Mouse (Mus musculus) MEL (cell line): ENCODE data around the gene Sirt3. TPM values are rescaled to one million over a fixed set of nuclear protein-coding genes. Genes with fewer than 3 reads are reported as not detected.

Experiments
- DNase-seq: peaks from one replicate; pipeline ENCODE4 v3.0.0; 2011; ENCODE audit warnings: low read depth, low spot score
- H3K27ac ChIP-seq: 2 replicates; pipeline ENCODE4 v1.5.1; 2012; ENCODE audit warnings: low read depth, mild to moderate bottlenecking, control low read depth, low read length, moderate library complexity; ENCODE audit not compliant: control insufficient read depth
- H3K27me3 ChIP-seq, 2 experiments: fragments of 150-350 bp in 1 of 2; sonication (generic) in 1 of 2; 2 replicates each; pipeline ENCODE4 v1.6.1; 2012; ENCODE audit warnings: low read length in 2 of 2, mild to moderate bottlenecking in 2 of 2, improper control_type of control experiment in 1 of 2, moderate library complexity in 1 of 2; ENCODE audit not compliant: insufficient read depth in 2 of 2, control insufficient read depth in 1 of 2
- H3K36me3 ChIP-seq, 2 experiments: 2 replicates each; pipeline ENCODE4 v1.6.1; 2012 to 2014; ENCODE audit warnings: low read length in 2 of 2, improper control_type of control experiment in 1 of 2, inconsistent platforms in 1 of 2, mild to moderate bottlenecking in 1 of 2; ENCODE audit not compliant: insufficient read depth in 2 of 2, control insufficient read depth in 1 of 2
- H3K4me1 ChIP-seq, 2 experiments: fragments of 150-350 bp in 1 of 2; sonication (generic) in 1 of 2; 2 replicates each; pipeline ENCODE4 v1.6.1; 2012; ENCODE audit warnings: low read length in 2 of 2, improper control_type of control experiment in 1 of 2, mild to moderate bottlenecking in 1 of 2; ENCODE audit not compliant: insufficient read depth in 2 of 2, control insufficient read depth in 1 of 2
- H3K4me3 ChIP-seq, 2 experiments: fragments of 150-350 bp in 1 of 2; sonication (generic) in 1 of 2; 2 replicates each; pipeline ENCODE4 v1.5.1; 2012; ENCODE audit warnings: low read depth in 2 of 2, low read length in 2 of 2, mild to moderate bottlenecking in 2 of 2, moderate library complexity in 2 of 2, control low read depth in 1 of 2, improper control_type of control experiment in 1 of 2; ENCODE audit not compliant: control insufficient read depth in 1 of 2, insufficient read depth in 1 of 2
- H3K79me2 ChIP-seq: 2 replicates; pipeline ENCODE4 v1.6.1; 2012; ENCODE audit warnings: mild to moderate bottlenecking, low read length, moderate library complexity; ENCODE audit not compliant: control insufficient read depth, poor library complexity, insufficient read depth
- H3K9ac ChIP-seq: 2 replicates; pipeline ENCODE4 v1.6.1; 2012; ENCODE audit warnings: low read depth, mild to moderate bottlenecking, control low read depth, low read length, moderate library complexity; ENCODE audit not compliant: control insufficient read depth, poor library complexity, severe bottlenecking
- H3K9me3 ChIP-seq: fragments of 150-350 bp; sonication (generic); replicated peaks from 2 replicates; pipeline ENCODE4 v1.6.1; 2012; ENCODE audit warnings: mild to moderate bottlenecking, low read length, improper control_type of control experiment, moderate library complexity; ENCODE audit not compliant: insufficient read depth
- BHLHE40 ChIP-seq: IDR thresholded peaks from 2 replicates; pipeline ENCODE4 v1.6.1; 2012; ENCODE audit warnings: low read depth, mild to moderate bottlenecking, inconsistent platforms, low read length, improper control_type of control experiment, borderline replicate concordance
- CHD1 ChIP-seq: IDR thresholded peaks from 2 replicates; pipeline ENCODE4 v1.6.1; 2012; ENCODE audit warnings: low read depth, mild to moderate bottlenecking, inconsistent platforms, low read length, improper control_type of control experiment
- CTCF ChIP-seq, 3 experiments: IDR thresholded peaks in 2 of 3; conservative IDR thresholded peaks in 1 of 3; 2 replicates each; pipeline ENCODE4 v1.5.1; 2011 to 2012; ENCODE audit warnings: low read length in 3 of 3, low read depth in 2 of 3, mild to moderate bottlenecking in 2 of 3, improper control_type of control experiment in 1 of 3, inconsistent platforms in 1 of 3, mixed read lengths in 1 of 3, moderate library complexity in 1 of 3; ENCODE audit not compliant: control insufficient read depth in 1 of 3, insufficient read depth in 1 of 3, poor library complexity in 1 of 3, severe bottlenecking in 1 of 3
- E2F4 ChIP-seq: IDR thresholded peaks from 2 replicates; pipeline ENCODE4 v1.6.1; 2011; ENCODE audit warnings: low read depth, low read length, improper control_type of control experiment, borderline replicate concordance
- ELF1 ChIP-seq: IDR thresholded peaks from 2 replicates; pipeline ENCODE4 v1.6.1; 2014; ENCODE audit warnings: low read depth, mild to moderate bottlenecking, inconsistent platforms, low read length, improper control_type of control experiment, moderate library complexity
- GABPA ChIP-seq: IDR thresholded peaks from 2 replicates; pipeline ENCODE4 v1.6.1; 2012; ENCODE audit warnings: low read depth, mild to moderate bottlenecking, inconsistent platforms, low read length, improper control_type of control experiment, moderate library complexity
- HCFC1 ChIP-seq: IDR thresholded peaks from 2 replicates; pipeline ENCODE4 v1.6.1; 2012; ENCODE audit warnings: low read depth, mild to moderate bottlenecking, inconsistent platforms, low read length, improper control_type of control experiment, moderate library complexity
- MAFK ChIP-seq: IDR thresholded peaks from 2 replicates; pipeline ENCODE4 v1.6.1; 2011; ENCODE audit warnings: low read depth, mild to moderate bottlenecking, low read length, improper control_type of control experiment, borderline replicate concordance
- MAX ChIP-seq: IDR thresholded peaks from 2 replicates; pipeline ENCODE4 v1.6.1; 2011; ENCODE audit warnings: low read length, improper control_type of control experiment
- MEF2A ChIP-seq: IDR thresholded peaks from 2 replicates; pipeline ENCODE4 v1.6.1; 2014; ENCODE audit warnings: low read depth, mild to moderate bottlenecking, inconsistent platforms, low read length, improper control_type of control experiment; ENCODE audit not compliant: poor library complexity, insufficient replicate concordance, severe bottlenecking; ENCODE audit errors: extremely low read depth
- MYC ChIP-seq: IDR thresholded peaks from 2 replicates; pipeline ENCODE4 v1.6.1; 2011; ENCODE audit warnings: low read depth, mild to moderate bottlenecking, low read length, improper control_type of control experiment, moderate library complexity
- NRF1 ChIP-seq: IDR thresholded peaks from 2 replicates; pipeline ENCODE4 v1.6.1; 2014; ENCODE audit warnings: low read depth, mild to moderate bottlenecking, inconsistent platforms, low read length, improper control_type of control experiment, moderate library complexity; ENCODE audit not compliant: poor library complexity, insufficient read depth, severe bottlenecking
- RAD21 ChIP-seq: IDR thresholded peaks from 2 replicates; pipeline ENCODE4 v1.6.1; 2011; ENCODE audit warnings: mild to moderate bottlenecking, low read depth, low read length, improper control_type of control experiment
- RCOR1 ChIP-seq: IDR thresholded peaks from 2 replicates; pipeline ENCODE4 v1.6.1; 2012; ENCODE audit warnings: low read depth, mild to moderate bottlenecking, inconsistent platforms, low read length, improper control_type of control experiment
- SMC3 ChIP-seq: IDR thresholded peaks from 2 replicates; pipeline ENCODE4 v1.6.1; 2011; ENCODE audit warnings: low read depth, low read length, improper control_type of control experiment
- TCF12 ChIP-seq: IDR thresholded peaks from 2 replicates; pipeline ENCODE4 v1.6.1; 2014; ENCODE audit warnings: low read depth, mild to moderate bottlenecking, inconsistent platforms, low read length, improper control_type of control experiment, moderate library complexity
- USF2 ChIP-seq, 2 experiments: IDR thresholded peaks; 2 replicates each; pipeline ENCODE4 v1.6.1; 2011 to 2012; ENCODE audit warnings: improper control_type of control experiment in 2 of 2, low read length in 2 of 2, borderline replicate concordance in 1 of 2, inconsistent platforms in 1 of 2, low read depth in 1 of 2, mild to moderate bottlenecking in 1 of 2; ENCODE audit not compliant: insufficient read depth in 1 of 2
- ZMIZ1 ChIP-seq: IDR thresholded peaks from 2 replicates; pipeline ENCODE4 v1.6.1; 2012; ENCODE audit warnings: low read depth, mild to moderate bottlenecking, inconsistent platforms, low read length, improper control_type of control experiment, moderate library complexity
- polyA plus RNA-seq, 2 experiments: library from polyadenylated mRNA; stranded (reverse) in 1 of 2; unstranded in 1 of 2; fragments of >175 nt in 1 of 2; fragments of >200 nt in 1 of 2; gene quantifications; 2 replicates each; pipeline versions ENCODE4 v1.2.1 to v1.2.4; 2012; ENCODE audit warnings: low replicate concordance in 2 of 2, low read depth in 1 of 2; ENCODE audit not compliant: insufficient read length in 2 of 2, insufficient read depth in 1 of 2, missing spikeins in 1 of 2
- total RNA-seq: library from RNA; depleted of rRNA; stranded (reverse); fragments of 300-350 nt; gene quantifications from 2 replicates; pipeline ENCODE4 v1.2.3, GENCODE M21; 2012

Sirt3 gene
- total and polyA plus RNA-seq, 3 experiments, result 16.1 to 19.5 TPM; not detected in 1

DNA sequence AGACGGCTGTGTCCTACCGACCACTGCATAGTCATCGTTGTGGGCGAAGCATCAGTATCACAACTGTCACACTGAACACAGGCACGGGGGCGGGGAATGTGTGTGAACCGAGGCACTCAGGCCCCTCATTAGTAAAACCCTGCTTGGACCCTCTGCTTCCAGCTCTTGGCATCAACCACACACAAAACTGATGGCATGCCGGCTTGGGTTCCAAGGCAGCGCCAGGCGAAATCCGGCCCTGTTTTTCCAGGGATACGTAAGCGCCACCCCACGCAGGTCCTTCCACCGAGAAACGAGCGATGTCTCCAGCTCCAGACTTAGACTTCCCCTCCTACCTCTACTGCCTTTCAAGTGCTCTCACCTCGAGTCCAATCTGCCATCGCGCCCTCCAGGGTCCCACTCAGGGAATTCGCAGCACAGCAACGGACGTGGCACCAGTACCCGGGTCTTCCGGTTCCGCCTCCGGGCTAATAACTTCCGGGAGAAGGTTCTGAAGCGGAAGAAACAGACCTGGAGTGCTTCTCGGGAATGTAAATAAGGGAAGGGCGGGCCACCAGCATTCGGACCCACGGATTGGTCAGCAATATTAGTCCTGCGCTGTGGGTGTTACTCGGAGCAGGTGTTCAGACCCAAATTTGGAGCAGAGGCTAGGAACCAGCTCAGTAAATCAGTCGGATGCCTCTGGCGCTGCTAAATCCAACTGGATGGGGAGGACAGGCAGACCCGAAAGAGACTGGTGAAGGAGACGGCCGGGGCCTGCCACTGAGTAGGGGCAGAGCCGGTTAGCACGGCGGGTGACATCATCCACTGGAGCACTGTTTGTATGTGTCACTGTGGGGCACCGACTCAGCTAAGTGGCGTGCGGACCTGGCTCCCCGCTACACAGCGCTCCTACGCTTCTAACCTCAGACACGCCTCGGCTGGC, 26.0 kb downstream of the Sirt3 start, which contains the start of gene Gm45785 (continued):
- TF ChIP-seq HCFC1 (peak; percentile 94), NRF1 (no peak), MAFK (no peak; the same call in 1 of the 2 replicates), TCF12 (peak; percentile 14; the same call in 1 of the 2 replicates), MAX (peak; percentile 70), SMC3 (no peak), E2F4 (no peak), ELF1 (peak; percentile 99), RAD21 (no peak), MEF2A (no peak), BHLHE40 (no peak)
- TF ChIP-seq, all 39 proteins: peak for 14

DNA sequence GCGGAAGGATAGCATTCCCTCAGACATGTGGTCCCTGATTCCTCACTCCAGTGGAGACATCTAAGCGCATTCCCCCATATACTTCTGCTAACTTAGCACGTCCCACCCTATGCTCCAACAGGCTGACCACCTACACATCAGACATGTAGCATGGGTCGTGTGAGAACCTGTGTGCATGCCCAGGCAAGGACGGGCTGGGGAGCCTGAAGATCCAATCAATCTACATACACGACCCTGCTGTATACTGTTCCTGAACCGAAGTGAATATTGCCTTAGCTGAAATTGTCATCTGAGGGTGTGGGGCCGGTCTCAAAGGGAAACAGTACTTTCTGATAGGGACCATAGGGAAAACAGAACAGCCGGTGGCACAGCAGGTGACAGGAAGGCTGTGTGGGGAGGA, 26.9 kb downstream of the Sirt3 start:
- Histone ChIP-seq H3K4me3 (peak overlapping the region; percentile 84 to 91), H3K4me1 (peaks cover 3 to 19% of the 10 kb centered on the region in 2 experiments; a peak in 3 of 4 replicates), H3K36me3 (peaks cover 0 to 8% of the 10 kb centered on the region in 2 experiments; a peak in 2 of 4 replicates), H3K9ac (peak overlapping the region; percentile 75), H3K9me3 (no peaks in the 10 kb centered on the region), H3K27me3 (no peaks in the 10 kb centered on the region), H3K79me2 (peaks cover 37% of the 10 kb centered on the region), H3K27ac (peak overlapping the region; percentile 61)
- DNase-seq, result no peak
- TF ChIP-seq ZMIZ1, result no peak
- TF ChIP-seq RAD21, result no peak
- no peak for TF ChIP-seq CTCF (IDR thresholded peaks at IDR 0.05 in 2 of 3, conservative IDR thresholded peaks at IDR 0.05 in 1 of 3; ENCODE audit: control insufficient read depth in 1 of 3, insufficient read depth in 1 of 3, low read depth in 2 of 3, low read length in 3 of 3, poor library complexity in 1 of 3, severe bottlenecking in 1 of 3)
- TF ChIP-seq TCF12, result no peak
- TF ChIP-seq RCOR1, result no peak
- no peak for TF ChIP-seq MEF2A
- TF ChIP-seq NRF1, result no peak
- no peak for TF ChIP-seq CHD1
- TF ChIP-seq BHLHE40, result no peak
- TF ChIP-seq ELF1, result no peak
- TF ChIP-seq GABPA, result no peak
- TF ChIP-seq MYC, result no peak
- TF ChIP-seq USF2 (IDR thresholded peaks at IDR 0.05; ENCODE audit: borderline replicate concordance in 1 of 2, insufficient read depth in 1 of 2, low read depth in 1 of 2, low read length in 2 of 2), result no peak
